Mouse (Mus musculus): ENCODE measurements around the gene Trmt61a.
"Not testable (repeated sequence)": the region's sequence is repeated elsewhere in the genome, so short reads cannot be mapped to it uniquely, and the experiment has no call there.

The Trmt61a gene

GRCm38 (mm10) chr12:111698346-111698913 is 20.5 kb downstream of the Trmt61a start:
- DNase-seq, result peak; percentile 73 to 74

GRCm38 (mm10) chr12:111699542-111699941 is 21.6 kb downstream of the Trmt61a start:
- no peak for DNase-seq

- DNase-seq, result no peak
Observed at GRCm38 (mm10) chr12:111700920-111701458, 23.1 kb downstream of the Trmt61a start.

GRCm38 (mm10) chr12:111703301-111703700 is 25.4 kb downstream of the Trmt61a start:
- DNase-seq, result no peak

GRCm38 (mm10) chr12:111704609-111705008 is 26.7 kb downstream of the Trmt61a start:
- no peak for DNase-seq

- DNase-seq, result no peak
Observed at GRCm38 (mm10) chr12:111705186-111705973, 27.5 kb downstream of the Trmt61a start.

GRCm38 (mm10) chr12:111708181-111708580 is 30.3 kb downstream of the Trmt61a start:
- DNase-seq, result no peak

- no peak for DNase-seq
Observed at GRCm38 (mm10) chr12:111710091-111710490, 32.2 kb downstream of the Trmt61a start.

- DNase-seq, result no peak
Observed at GRCm38 (mm10) chr12:111712476-111712875, 34.6 kb downstream of the Trmt61a start.

GRCm38 (mm10) chr12:111713004-111713651 is 35.2 kb downstream of the Trmt61a start, which contains the start of the genes Bag5 and Apopt1:
Gene Bag5, minus strand, starts transcription at chr12:111713257.
Gene Apopt1, plus strand, starts transcription at chr12:111713261.
- DNase-seq, result peak; percentile 89 to 95

GRCm38 (mm10) chr12:111713880-111714279 is 36.0 kb downstream of the Trmt61a start:
- not testable (repeated sequence) for DNase-seq

- no peak for DNase-seq
Observed at GRCm38 (mm10) chr12:111716505-111716904, 38.6 kb downstream of the Trmt61a start.

GRCm38 (mm10) chr12:111718656-111719055 is 40.8 kb downstream of the Trmt61a start:
- peak; percentile 67 to 73 for DNase-seq

- DNase-seq, result no peak
Observed at GRCm38 (mm10) chr12:111720222-111720621, 42.3 kb downstream of the Trmt61a start.

- peak; percentile 66 to 78 for DNase-seq
Observed at GRCm38 (mm10) chr12:111722654-111723053, 44.7 kb downstream of the Trmt61a start.

GRCm38 (mm10) chr12:111724638-111725337 is 46.9 kb downstream of the Trmt61a start:
- DNase-seq, result peak; percentile 75 to 84

- DNase-seq, result peak in 1 of 2 experiments; percentile 48
Observed at GRCm38 (mm10) chr12:111725338-111726121, 47.6 kb downstream of the Trmt61a start.

- DNase-seq, result no peak
Observed at GRCm38 (mm10) chr12:111726122-111726463, 48.2 kb downstream of the Trmt61a start.

GRCm38 (mm10) chr12:111727956-111728355 is 50.1 kb downstream of the Trmt61a start:
- no peak for DNase-seq

- DNase-seq, result peak; percentile 91 to 96
Observed at GRCm38 (mm10) chr12:111731822-111732807, 54.2 kb downstream of the Trmt61a start.

- no peak for DNase-seq
Observed at GRCm38 (mm10) chr12:111732921-111733320, 55.0 kb downstream of the Trmt61a start.

All from cerebellum, adult 18-20 months (tissue).